Mouse (Mus musculus): Measurements from ENCODE around the gene Kng1. TPM values are rescaled to one million over a fixed set of nuclear protein-coding genes. Genes with fewer than 3 reads are reported as not detected.

The Kng1 gene
- not detected for polyA plus RNA-seq (2014; fragmentation: Illumina TruSeq; extraction: RNeasy Lipid Tissue Mini Kit (QIAGEN cat#74804); ENCODE audit: low replicate concordance)

GRCm38 (mm10) chr16:23057668-23058447, at the start of gene Kng1:
Gene Kng1, plus strand, starts transcription at chr16:23057865.

GRCm38 (mm10) chr16:23028966-23029600, 28.6 kb upstream of the Kng1 start, which contains the start of gene Kng2:
Gene Kng2, minus strand, starts transcription at chr16:23029482.

GRCm38 (mm10) chr16:23107231-23107942, 49.7 kb downstream of the Kng1 start, which contains the start of gene Eif4a2:
Gene Eif4a2, plus strand, starts transcription at chr16:23107444.

GRCm38 (mm10) chr16:23127673-23128375, 70.2 kb downstream of the Kng1 start, which contains the start of gene Rfc4:
Gene Rfc4, minus strand, starts transcription at chr16:23127737.

Other genes with a start within 250 kb of the Kng1 start
- gene Crygs, start 246.3 kb upstream of the Kng1 start, polyA plus RNA-seq (2014; fragmentation: Illumina TruSeq; extraction: RNeasy Lipid Tissue Mini Kit (QIAGEN cat#74804); ENCODE audit: low replicate concordance): not detected
- 11.0 TPM for gene Tbccd1, start 200.2 kb upstream of the Kng1 start, polyA plus RNA-seq (2014; fragmentation: Illumina TruSeq; extraction: RNeasy Lipid Tissue Mini Kit (QIAGEN cat#74804); ENCODE audit: low replicate concordance)
- 51.6 TPM for gene Dnajb11, start 200.0 kb upstream of the Kng1 start, polyA plus RNA-seq (2014; fragmentation: Illumina TruSeq; extraction: RNeasy Lipid Tissue Mini Kit (QIAGEN cat#74804); ENCODE audit: low replicate concordance)
- gene Ahsg, start 166.6 kb upstream of the Kng1 start, polyA plus RNA-seq (2014; fragmentation: Illumina TruSeq; extraction: RNeasy Lipid Tissue Mini Kit (QIAGEN cat#74804); ENCODE audit: low replicate concordance): not detected
- not detected for gene Fetub, start 139.5 kb upstream of the Kng1 start, polyA plus RNA-seq (2014; fragmentation: Illumina TruSeq; extraction: RNeasy Lipid Tissue Mini Kit (QIAGEN cat#74804); ENCODE audit: low replicate concordance)
- gene Hrg, start 106.8 kb upstream of the Kng1 start, polyA plus RNA-seq (2014; fragmentation: Illumina TruSeq; extraction: RNeasy Lipid Tissue Mini Kit (QIAGEN cat#74804); ENCODE audit: low replicate concordance): not detected
- not detected for gene Kng2, start 28.4 kb upstream of the Kng1 start, polyA plus RNA-seq (2014; fragmentation: Illumina TruSeq; extraction: RNeasy Lipid Tissue Mini Kit (QIAGEN cat#74804); ENCODE audit: low replicate concordance)
- 1,412 TPM for gene Eif4a2, start 49.6 kb downstream of the Kng1 start, polyA plus RNA-seq (2014; fragmentation: Illumina TruSeq; extraction: RNeasy Lipid Tissue Mini Kit (QIAGEN cat#74804); ENCODE audit: low replicate concordance)
- gene Rfc4, start 69.9 kb downstream of the Kng1 start, polyA plus RNA-seq (2014; fragmentation: Illumina TruSeq; extraction: RNeasy Lipid Tissue Mini Kit (QIAGEN cat#74804); ENCODE audit: low replicate concordance): 38.9 TPM
- 37.9 TPM for gene Adipoq, start 88.7 kb downstream of the Kng1 start, polyA plus RNA-seq (2014; fragmentation: Illumina TruSeq; extraction: RNeasy Lipid Tissue Mini Kit (QIAGEN cat#74804); ENCODE audit: low replicate concordance)
- gene St6gal1, start 166.9 kb downstream of the Kng1 start, polyA plus RNA-seq (2014; fragmentation: Illumina TruSeq; extraction: RNeasy Lipid Tissue Mini Kit (QIAGEN cat#74804); ENCODE audit: low replicate concordance): 5.3 TPM